Mouse (Mus musculus) layer of hippocampus, postnatal 36 days (tissue): ENCODE data around the gene Arid5b. TPM values are rescaled to one million over a fixed set of nuclear protein-coding genes. Genes with fewer than 3 reads are reported as not detected.

Experiments
- DNase-seq, 2 experiments: peaks; one replicate each; pipeline ENCODE4 v3.0.0; 2022
- total RNA-seq, 2 experiments: library from RNA; stranded (reverse); gene quantifications; 2 replicates each; pipeline ENCODE4 v1.2.3; 2021

Arid5b gene
- total RNA-seq, 2 experiments from 2014 or later: 24.0 to 27.5 TPM

GRCm38 (mm10) chr10:68079910-68080670 is 198.4 kb downstream of the Arid5b start:
- DNase-seq: no peak

DNA sequence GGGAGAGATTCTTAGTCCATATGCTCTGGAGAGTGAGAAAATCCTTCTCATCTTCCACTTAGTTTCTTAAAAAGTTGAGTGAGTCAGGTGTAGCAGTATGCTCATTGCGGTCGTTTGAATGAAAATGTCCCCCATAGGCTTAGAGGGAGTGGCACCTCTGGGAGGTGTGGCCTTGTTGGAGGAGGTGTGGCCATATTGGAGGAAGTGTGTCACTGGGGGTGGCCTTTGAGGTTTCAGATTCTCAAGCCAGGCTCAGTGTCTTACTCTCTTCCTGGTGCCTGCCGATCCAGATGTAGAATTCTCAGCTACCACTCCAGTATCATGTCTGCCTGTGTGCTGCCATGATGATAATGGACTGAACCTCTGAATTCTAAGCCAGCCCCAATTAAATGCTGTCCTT is 199.8 kb downstream of the Arid5b start:
- DNase-seq: no peak

- DNase-seq: no peak
Observed at GRCm38 (mm10) chr10:68075181-68075580, 203.4 kb downstream of the Arid5b start.

- no peak for DNase-seq
Observed at GRCm38 (mm10) chr10:68074291-68074690, 204.2 kb downstream of the Arid5b start.

- DNase-seq: no peak
Observed at GRCm38 (mm10) chr10:68072626-68073025, 205.9 kb downstream of the Arid5b start.

- no peak for DNase-seq
Observed at GRCm38 (mm10) chr10:68071041-68071440, 207.5 kb downstream of the Arid5b start.

DNA sequence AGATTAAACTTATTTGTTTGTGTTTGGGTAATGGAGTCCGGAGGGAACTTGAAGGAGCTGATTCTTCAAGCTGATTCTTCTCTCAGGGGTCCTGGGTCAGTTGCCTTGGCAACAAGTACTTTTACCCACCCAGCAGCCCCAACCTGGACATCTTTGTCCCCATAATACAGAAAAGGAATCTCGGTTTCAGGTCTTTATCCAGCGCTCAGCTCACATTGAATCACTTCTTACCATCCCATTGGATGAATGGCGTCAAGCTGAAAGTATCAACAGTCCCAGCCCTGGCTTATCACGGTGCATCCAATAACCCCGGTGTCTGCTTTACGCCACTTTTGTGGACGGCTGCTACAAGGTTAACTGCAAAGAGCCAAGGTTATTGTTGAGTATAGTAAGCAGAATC is 210.1 kb downstream of the Arid5b start:
- no peak for DNase-seq

DNA sequence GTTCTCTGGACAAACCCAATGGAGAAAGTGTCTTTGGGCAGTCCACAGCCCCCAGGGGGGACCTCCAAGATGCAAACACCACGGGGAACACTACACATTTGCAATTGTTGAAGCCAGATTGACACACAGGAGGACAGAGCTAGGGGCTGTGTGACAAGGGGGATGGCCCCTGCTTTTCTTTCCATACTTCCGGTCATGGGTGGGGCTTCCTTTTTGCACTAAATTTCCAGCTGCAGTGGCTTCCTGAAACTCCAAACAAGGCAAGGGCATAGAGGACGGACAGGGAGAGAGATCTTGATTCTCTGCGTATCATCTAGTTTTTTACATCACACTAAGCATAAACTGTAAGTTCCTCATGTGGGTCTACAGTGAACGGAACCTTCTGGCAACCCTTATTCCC is 210.6 kb downstream of the Arid5b start:
- DNase-seq: no peak

DNA sequence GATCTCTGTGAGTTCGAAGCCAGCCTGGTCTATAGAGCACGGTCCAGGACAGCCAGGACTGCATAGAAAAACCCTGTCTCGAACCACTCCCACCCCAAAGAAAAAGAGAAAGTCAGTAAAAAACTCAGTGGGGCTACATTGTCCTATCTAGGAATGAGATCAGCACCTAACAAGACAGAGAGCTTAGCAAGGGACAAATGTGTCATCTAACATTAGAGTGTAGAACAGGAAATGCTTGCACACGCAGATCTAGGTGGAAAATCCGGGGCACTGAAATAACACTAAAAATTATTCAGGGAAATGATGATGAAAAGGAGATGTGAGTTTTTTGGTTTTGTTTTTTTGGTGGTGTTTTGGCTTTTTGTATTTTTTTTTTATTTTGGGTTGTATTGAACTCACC is 212.4 kb downstream of the Arid5b start:
- DNase-seq: no peak

GRCm38 (mm10) chr10:68064571-68064970 is 214.0 kb downstream of the Arid5b start:
- DNase-seq: no peak

DNA sequence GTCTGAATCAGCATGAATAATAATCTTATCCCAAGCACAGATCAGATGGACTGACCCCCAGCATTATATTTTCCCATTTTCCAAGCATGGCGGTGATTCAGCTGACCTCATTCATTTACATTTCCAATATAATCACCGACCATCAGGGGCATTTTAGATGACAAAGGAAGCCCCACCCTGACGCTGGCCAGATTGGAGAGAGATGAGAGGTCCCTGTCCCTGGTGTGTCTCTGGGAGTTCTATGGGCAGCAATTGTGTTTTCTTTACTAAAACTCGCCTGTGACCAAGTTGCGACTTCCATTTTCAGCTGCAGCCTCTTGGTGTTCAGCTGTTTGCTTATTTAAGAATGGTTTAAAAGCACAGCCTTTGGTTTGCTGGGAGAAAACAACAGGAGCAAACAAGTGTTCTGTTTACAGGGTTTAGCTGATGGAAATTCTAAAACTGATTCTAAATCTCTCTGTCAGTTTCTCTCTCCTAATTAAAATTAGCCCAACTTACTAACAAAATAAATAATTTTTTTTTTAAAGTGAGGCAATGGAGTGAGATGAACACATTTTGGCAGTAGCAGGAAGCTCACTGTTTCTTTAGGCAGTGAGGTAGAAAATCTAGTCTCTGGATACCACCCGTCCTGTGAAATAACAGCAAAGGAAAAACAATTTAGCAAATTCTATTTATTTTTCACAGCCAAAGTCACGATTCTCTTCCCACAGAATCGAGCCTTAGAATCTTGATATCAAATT is 214.6 kb downstream of the Arid5b start:
- no peak for DNase-seq

DNA sequence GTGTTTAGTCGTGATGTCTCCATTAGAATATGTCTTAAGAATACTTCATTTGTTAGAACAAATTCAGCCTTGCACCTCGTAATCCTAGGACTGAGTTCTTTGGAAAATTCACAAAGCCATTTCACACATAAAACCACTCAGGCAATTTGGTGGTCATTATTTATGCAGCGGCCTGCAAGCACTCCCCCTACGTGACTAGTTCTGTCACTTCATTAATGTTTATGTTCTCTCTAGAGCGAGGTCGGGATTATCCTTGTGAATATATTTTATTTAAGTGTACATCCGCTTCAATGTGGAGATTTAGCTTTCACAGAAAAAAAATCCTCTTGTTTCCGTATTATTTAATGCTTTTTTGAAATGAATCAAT is 217.3 kb downstream of the Arid5b start:
- no peak for DNase-seq

DNA sequence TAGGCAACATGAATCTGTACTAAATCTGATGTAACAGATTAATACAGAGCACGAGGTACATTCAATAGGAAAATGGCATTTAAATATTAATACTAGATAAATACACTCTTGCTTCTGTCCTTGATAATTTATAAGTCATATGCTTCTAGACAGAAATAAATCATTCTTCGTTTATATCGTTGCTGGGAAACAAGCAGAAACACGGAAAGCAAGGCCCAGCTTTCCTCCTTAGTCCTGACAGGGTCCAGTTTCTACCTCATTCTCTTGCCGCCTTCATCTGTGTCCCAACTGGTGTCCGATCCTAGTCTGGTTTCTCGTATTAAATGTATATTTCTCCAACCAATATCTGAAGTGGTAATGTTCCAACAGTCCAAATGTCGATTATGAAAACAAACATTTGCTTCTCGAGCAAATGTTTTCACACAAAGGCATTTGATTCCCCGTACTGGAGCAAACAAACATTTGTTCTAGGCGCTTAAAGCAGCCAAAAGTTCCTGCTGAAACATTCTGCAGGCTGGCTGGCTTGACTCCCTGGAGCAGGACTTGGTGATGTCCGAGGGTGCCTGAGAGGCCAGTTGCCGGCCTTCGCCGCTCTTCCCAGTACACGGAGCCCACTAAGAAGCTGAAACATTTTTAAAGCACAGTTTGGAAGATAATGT is 217.8 kb downstream of the Arid5b start:
- peak in 1 of 2 experiments; percentile 11 for DNase-seq

- no peak for DNase-seq
Observed at GRCm38 (mm10) chr10:68058378-68058777, 220.2 kb downstream of the Arid5b start.

GRCm38 (mm10) chr10:68057841-68058240 is 220.7 kb downstream of the Arid5b start:
- DNase-seq: no peak

- no peak for DNase-seq
Observed at GRCm38 (mm10) chr10:68054706-68055105, 223.8 kb downstream of the Arid5b start.

GRCm38 (mm10) chr10:68054131-68054530 is 224.4 kb downstream of the Arid5b start:
- DNase-seq: no peak

GRCm38 (mm10) chr10:68052307-68052706 is 226.2 kb downstream of the Arid5b start:
- DNase-seq: no peak

GRCm38 (mm10) chr10:68051316-68051933 is 227.1 kb downstream of the Arid5b start:
- DNase-seq: no peak

- no peak for DNase-seq
Observed at GRCm38 (mm10) chr10:68050882-68051281, 227.7 kb downstream of the Arid5b start.

GRCm38 (mm10) chr10:68048641-68049305 is 229.8 kb downstream of the Arid5b start:
- no peak for DNase-seq

- no peak for DNase-seq
Observed at GRCm38 (mm10) chr10:68044864-68045263, 233.7 kb downstream of the Arid5b start.
